Mouse (Mus musculus) gastrocnemius, adult 2 months (tissue): ENCODE results near the gene Dnajc21. TPM values are rescaled to one million over a fixed set of nuclear protein-coding genes. Genes with fewer than 3 reads are reported as not detected.

Experiments used
- DNase-seq: peaks from one replicate; pipeline ENCODE4 v3.0.0; 2022
- H3K27ac ChIP-seq: fragments of 200-600 bp; 2 replicates; pipeline ENCODE4 v1.8.1; 2022; ENCODE audit warnings: mild to moderate bottlenecking
- H3K4me3 ChIP-seq: fragments of 200-600 bp; 2 replicates; pipeline ENCODE4 v1.8.1; 2022; ENCODE audit warnings: mild to moderate bottlenecking, moderate library complexity
- CTCF ChIP-seq: fragments of 200-600 bp; IDR thresholded peaks from 2 replicates; pipeline ENCODE4 v1.8.1; 2022; ENCODE audit warnings: antibody characterized with exemption, mild to moderate bottlenecking, moderate library complexity
- intact Hi-C: fragments of 180-260 bp; cut with DNase I; formaldehyde crosslinking; loops from one replicate; pipeline ENCODE4 v1.15.1; 2025
- total RNA-seq, 2 experiments: library from RNA; stranded (reverse); gene quantifications; 2 replicates each; pipeline ENCODE4 v1.2.3; 2021

Dnajc21 gene
- total RNA-seq, 2 experiments from 2014 or later, result 74.4 to 77.5 TPM

DNA sequence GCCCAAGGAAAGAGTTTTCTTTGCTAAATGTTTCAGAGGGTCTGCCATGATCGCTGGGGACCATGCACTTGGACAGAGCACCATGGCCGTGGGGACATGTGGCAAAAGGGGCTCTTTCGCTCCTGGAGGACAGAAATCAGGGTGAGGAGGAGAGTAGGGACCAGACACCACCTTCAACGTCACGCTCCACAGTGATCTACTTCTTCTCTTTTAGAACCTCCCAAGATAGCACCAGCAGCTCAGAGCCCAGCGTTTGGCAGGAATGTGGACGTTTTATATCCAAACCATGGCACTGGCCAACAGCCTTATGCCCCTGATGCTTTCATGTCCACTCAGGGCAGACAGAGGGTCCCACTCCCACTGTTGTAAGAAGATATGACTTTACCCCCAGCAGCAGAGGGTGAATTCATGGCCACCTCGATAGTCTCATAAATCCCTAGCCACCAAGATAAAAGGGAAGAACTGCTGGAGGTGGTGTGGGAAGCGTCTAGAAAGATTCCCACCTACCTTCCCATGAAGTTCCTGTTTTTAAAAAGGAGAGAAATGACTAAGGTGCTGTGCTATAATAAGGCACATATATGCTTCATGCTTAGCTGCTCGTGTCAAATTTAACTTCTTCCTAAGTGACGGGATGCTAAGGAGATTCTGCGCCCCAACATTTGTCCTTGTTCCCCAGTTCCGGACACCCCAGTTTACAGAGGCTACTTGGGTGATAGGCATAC is 43.6 kb downstream of the Dnajc21 start:
- H3K27ac ChIP-seq, result no peak overlapping the region
- H3K4me3 ChIP-seq, result no peak overlapping the region
- intact Hi-C loops, result no loop called here
- DNase-seq, result no peak
- TF ChIP-seq CTCF, result no peak

DNA sequence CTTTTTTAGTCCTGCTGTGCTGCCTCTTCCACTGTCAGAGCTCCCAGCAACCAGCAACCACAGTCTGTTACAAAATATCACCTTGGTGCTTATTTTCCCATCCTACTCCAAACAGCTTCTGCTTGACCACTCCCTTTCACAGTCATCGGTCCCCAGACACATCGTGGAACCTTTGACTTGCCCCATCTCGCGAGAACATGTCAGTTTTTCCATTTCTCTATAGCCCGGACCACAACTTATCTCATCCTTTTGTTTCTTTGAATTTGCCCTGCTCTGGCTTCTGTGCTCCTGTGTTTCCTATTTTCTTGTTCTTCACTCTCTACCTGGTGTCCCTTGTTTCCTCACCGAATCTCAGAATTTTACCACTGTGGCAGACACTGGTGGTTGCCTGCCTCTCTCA is 44.2 kb downstream of the Dnajc21 start:
- no peak for DNase-seq
- H3K4me3 ChIP-seq, result no peak overlapping the region
- no peak overlapping the region for H3K27ac ChIP-seq
- intact Hi-C loops, result no loop called here
- no peak for TF ChIP-seq CTCF

- no peak overlapping the region for H3K27ac ChIP-seq
- no peak for DNase-seq
- H3K4me3 ChIP-seq, result no peak overlapping the region
- no peak for TF ChIP-seq CTCF
- intact Hi-C loops, result no loop called here
These were observed 48.6 kb downstream of the Dnajc21 start for GRCm38 (mm10) chr15:10421785-10422144.

DNA sequence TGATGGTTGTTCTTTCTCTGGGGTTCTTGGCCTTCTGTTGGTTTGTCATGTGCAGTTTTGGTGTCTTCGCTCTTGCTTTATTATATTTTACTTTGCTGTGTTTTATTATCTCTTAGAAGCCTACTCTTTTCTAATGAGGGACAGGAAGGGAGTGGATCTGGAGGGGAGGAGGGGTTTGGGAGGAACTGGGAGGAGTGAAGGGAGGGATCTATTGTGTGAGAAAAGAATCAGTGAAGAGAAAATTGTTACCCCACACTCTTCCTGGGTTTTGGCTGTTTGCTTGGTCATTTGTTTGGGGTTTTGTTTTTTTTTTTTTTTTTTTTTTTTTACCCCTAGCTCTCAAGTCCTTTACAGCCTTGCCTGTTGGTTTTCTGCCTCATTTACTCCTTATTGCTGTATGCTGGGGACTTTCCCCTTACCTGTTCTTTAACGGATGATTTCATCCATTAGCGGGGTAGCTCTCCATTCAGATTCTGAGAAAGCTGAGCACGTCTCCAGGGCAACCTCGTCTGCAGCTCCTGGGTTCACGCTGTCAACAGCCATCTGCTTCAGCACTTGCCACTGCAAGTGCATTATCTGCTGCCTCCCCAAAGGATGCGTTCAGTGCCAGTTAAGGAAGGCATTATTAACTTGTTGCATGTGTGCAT is 49.1 kb downstream of the Dnajc21 start:
- no peak overlapping the region for H3K27ac ChIP-seq
- DNase-seq, result no peak
- no peak overlapping the region for H3K4me3 ChIP-seq
- intact Hi-C loops, result no loop called here
- TF ChIP-seq CTCF, result no peak

GRCm38 (mm10) chr15:10413656-10414055 is 56.7 kb downstream of the Dnajc21 start:
- intact Hi-C loops, result no loop called here
- no peak for TF ChIP-seq CTCF
- no peak overlapping the region for H3K27ac ChIP-seq
- DNase-seq, result no peak
- H3K4me3 ChIP-seq, result no peak overlapping the region

DNA sequence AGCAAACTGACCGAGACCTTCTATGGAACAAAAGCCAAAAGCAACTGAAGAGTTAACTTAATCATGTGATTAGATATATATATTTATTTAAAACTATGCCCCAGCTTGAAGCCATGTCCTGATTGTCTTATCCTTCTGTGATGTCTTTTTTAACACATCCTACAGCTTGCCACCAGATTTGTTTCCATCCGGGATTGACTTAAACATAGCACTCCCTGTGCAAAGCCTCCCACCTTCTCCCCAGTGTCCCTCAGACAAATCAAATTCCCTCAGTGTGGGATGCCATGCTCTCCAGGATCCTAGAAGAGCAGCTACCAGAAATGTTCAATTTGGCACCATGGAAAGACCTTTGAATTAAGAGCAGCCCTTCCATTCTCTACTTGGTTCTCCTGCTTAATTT is 59.4 kb downstream of the Dnajc21 start:
- no peak overlapping the region for H3K4me3 ChIP-seq
- DNase-seq, result no peak
- TF ChIP-seq CTCF, result no peak
- intact Hi-C loops, result no loop called here
- no peak overlapping the region for H3K27ac ChIP-seq

- Histone ChIP-seq H3K27ac (no peak overlapping the region), H3K4me3 (no peak overlapping the region)
- no peak for DNase-seq
- TF ChIP-seq CTCF, result no peak
- intact Hi-C loops, result no loop called here
These were observed 60.5 kb downstream of the Dnajc21 start for GRCm38 (mm10) chr15:10409842-10410241.

DNA sequence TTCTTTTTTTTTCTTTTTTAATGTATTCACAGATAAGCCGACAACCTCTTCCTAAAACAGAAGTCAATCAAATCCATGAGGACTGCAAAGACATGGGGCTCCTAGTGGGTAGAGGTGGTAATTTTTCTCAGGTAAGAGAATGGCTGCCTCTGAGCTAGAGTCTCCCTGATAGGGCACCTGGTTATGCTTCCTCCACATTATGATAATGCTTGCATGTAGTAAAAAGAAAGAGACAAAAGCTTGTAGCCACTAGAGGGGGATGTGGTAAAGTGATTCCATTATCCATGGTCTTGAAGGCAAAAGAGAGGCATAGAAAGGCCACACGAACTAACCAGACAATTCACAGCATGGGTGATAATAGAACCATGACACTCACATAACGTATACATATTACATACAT is 69.9 kb downstream of the Dnajc21 start:
- Histone ChIP-seq H3K4me3 (no peak overlapping the region), H3K27ac (no peak overlapping the region)
- intact Hi-C loops, result no loop called here
- no peak for DNase-seq
- TF ChIP-seq CTCF, result peak; percentile 23; the same call in 1 of the 2 replicates

DNA sequence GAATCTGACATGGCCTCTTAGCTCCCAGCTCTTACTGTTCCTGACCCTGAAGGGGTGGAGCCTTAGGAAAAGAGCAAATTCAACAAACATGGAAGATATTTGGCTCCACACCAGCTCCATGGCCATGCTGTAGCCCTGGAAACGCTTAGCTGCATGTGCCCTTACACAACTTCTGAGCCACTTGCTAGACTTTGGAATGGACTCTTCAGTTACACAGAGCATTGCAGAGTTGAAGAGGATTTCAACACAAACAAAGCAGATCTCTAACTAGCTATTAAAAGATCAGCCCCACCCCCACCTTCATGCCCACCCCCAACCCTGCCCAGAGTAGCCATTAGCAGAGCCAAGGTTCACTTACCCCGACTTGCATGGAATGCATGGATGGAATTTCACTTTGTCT is 70.5 kb downstream of the Dnajc21 start:
- H3K27ac ChIP-seq, result no peak overlapping the region
- intact Hi-C loops, result no loop called here
- no peak for DNase-seq
- TF ChIP-seq CTCF, result no peak
- no peak overlapping the region for H3K4me3 ChIP-seq

Other genes with a start within 250 kb of the Dnajc21 start
- gene Gm21973, start 145.1 kb downstream of the Dnajc21 start, total RNA-seq, result not detected
- not detected for gene Agxt2, start 112.0 kb downstream of the Dnajc21 start, total RNA-seq
- 10 to 100 TPM; 16.5 to 16.7 TPM for gene Brix1, start 15.4 kb upstream of the Dnajc21 start, total RNA-seq
- gene Rad1, start 15.5 kb upstream of the Dnajc21 start, total RNA-seq, result 1 to 10 TPM; 4.6 to 7.0 TPM
- not detected for gene Ttc23l, start 88.2 kb upstream of the Dnajc21 start, total RNA-seq
- gene Rai14, start 244.1 kb upstream of the Dnajc21 start, total RNA-seq, result 1 to 10 TPM; 3.6 to 4.0 TPM